Mouse (Mus musculus): Measurements from ENCODE around the gene Rab6b.
"Not testable (repeated sequence)": the region's sequence is repeated elsewhere in the genome, so short reads cannot be mapped to it uniquely, and the experiment has no call there.

The Rab6b gene

GRCm38 (mm10) chr9:103143881-103144280 is 32.3 kb downstream of the Rab6b start:
- no peak for DNase-seq (ENCODE audit: low spot score in 2 of 2)

- DNase-seq (ENCODE audit: low spot score in 2 of 2): no peak
These were observed 33.8 kb downstream of the Rab6b start for GRCm38 (mm10) chr9:103145351-103145750.

GRCm38 (mm10) chr9:103146257-103146656 is 34.7 kb downstream of the Rab6b start:
- no peak for DNase-seq (ENCODE audit: low spot score in 2 of 2)

- DNase-seq (ENCODE audit: low spot score in 2 of 2): peak in 1 of 2 experiments; percentile 44
These were observed 35.1 kb downstream of the Rab6b start for GRCm38 (mm10) chr9:103146703-103147102.

GRCm38 (mm10) chr9:103147103-103147502 is 35.5 kb downstream of the Rab6b start:
- DNase-seq (ENCODE audit: low spot score in 2 of 2): no peak

DNA sequence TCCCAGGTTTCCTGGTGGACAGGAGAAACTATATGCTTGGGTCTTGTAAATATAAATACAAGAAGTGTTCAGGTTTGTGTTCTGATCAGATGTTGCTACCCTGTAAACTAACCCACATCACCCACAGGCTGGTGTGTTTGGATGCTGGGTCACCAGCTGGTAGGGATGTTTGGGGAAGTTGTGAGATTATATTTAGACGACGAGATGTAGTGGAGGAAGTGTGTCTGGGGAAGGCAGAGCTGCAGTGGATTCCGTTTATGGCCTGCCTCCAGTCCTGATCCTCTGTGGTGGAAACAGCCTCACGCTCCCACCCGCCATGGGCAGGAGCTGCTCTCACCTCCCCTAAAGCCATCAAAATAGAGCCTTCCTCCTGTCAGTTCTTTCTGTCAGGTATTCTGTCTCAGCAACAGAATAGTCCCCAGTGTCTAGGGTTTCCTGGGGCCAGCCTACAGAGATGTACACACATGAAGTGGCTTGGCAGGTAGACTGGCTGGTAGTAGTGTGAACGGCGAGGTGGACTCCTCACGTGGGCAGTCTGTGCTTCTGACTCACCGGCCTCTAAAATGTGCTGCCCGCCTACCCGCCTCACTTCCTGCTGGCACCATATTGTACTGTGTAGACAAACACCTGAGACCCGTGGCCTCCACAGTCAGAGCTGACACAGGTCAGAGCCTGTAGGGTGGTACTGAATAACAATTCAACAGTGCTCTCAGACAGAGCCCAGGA is 37.6 kb downstream of the Rab6b start:
- no peak for DNase-seq (ENCODE audit: low spot score in 2 of 2)

DNA sequence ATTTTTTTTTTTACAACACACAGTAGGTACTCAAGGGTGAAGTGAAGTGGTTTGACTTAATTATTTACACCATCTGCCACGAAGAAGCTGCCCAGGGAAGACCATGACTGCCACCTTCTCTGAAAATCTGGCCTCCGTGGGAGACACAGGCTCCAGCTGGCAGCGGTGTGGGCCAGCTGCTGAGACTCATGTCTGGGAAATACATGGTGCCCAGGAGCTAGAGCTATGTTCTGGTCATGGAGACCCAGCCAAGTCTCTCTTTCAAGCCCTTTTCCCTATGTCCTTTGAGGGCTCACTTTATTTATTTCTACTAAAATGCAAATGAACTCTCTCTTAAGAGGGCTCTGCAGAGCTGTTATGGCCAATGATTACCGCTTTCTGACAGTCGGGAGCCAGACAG is 41.7 kb downstream of the Rab6b start:
- no peak for DNase-seq (ENCODE audit: low spot score in 2 of 2)

GRCm38 (mm10) chr9:103154568-103154967 is 43.0 kb downstream of the Rab6b start:
- no peak for DNase-seq (ENCODE audit: low spot score in 2 of 2)

GRCm38 (mm10) chr9:103155158-103155557 is 43.6 kb downstream of the Rab6b start:
- DNase-seq (ENCODE audit: low spot score in 2 of 2): not testable (repeated sequence)

DNA sequence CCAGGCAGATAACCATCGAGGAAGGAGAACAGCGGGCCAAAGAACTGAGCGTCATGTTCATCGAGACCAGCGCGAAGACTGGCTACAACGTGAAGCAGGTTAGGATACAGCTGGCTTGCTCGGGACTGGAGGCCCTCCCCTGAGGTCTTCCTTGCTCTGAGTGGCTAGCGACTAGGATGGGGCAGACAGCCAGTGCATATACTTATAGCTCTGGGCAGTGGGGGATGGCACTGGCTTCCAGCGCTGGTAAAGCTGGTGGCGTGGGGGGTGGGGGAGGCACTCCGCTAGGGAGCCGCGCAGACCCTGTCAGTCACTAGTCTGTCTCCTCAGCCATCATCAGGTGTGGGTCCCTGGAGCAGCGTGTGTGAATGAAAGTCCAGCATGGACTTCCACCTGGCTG is 52.2 kb downstream of the Rab6b start:
- no peak for DNase-seq (ENCODE audit: low spot score in 2 of 2)

DNA sequence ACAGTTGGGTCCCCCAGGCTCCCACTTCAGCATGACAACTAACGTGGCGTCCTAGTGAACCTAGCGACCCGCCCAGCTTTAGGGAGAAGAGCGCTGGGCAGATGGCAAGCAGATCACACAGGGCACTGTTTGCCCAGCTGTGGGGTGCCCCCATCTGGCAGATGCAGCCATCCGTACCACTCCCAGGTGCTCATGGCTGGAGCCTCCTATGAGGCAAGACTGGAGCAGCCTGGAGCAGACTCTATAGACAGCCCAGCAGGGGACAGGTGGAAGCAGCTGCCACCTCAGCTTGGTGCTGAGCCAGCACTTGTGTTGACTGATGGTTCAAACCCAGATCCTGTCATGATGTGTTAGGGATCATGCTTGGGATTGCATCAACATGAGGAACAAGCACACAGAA is 56.5 kb downstream of the Rab6b start:
- no peak for DNase-seq (ENCODE audit: low spot score in 2 of 2)

- peak in 1 of 2 experiments; percentile 54 for DNase-seq (ENCODE audit: low spot score in 2 of 2)
These were observed 57.2 kb downstream of the Rab6b start for GRCm38 (mm10) chr9:103168771-103169170.

GRCm38 (mm10) chr9:103174771-103175519 is 63.4 kb downstream of the Rab6b start:
- DNase-seq (ENCODE audit: low spot score in 2 of 2): no peak

DNA sequence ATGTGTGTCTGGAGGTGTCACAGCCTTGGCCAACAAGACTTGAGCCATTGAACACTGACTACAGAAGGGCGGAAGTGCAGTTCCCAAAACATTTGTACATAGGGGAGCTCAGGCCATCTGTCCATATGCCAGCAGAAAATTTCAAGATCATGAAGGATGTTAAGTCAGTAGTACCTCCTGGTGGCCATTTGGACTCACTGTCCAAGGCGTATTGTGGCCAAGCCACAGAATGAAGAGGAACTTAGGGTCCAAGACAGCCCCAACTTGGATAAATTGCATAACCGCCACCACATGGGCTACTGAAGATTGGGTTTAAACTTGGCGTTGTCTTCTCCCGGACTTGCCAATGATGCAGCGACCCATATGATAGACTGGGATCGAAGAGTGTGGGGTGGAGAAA is 64.1 kb downstream of the Rab6b start:
- no peak for DNase-seq (ENCODE audit: low spot score in 2 of 2)

DNA sequence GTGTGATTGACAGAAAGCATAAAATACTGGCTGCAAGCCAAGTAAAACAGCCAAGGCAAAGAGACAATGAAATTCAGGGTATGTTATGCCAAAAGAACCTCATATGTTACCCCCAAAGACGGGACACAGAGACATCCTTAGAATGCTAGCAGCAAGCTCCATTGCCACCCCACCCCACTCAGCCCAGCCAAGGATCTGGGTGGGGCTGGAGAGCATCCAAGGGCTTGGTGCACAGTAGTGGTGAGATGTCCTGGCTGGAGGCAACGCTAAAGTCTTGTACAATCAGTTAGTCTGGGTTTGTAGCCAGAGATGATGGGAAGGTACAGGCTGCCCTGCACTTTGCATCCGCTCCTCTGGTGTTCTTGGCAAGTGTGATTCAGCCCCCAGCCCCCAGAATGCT is 68.7 kb downstream of the Rab6b start:
- DNase-seq (ENCODE audit: low spot score in 2 of 2): no peak

DNA sequence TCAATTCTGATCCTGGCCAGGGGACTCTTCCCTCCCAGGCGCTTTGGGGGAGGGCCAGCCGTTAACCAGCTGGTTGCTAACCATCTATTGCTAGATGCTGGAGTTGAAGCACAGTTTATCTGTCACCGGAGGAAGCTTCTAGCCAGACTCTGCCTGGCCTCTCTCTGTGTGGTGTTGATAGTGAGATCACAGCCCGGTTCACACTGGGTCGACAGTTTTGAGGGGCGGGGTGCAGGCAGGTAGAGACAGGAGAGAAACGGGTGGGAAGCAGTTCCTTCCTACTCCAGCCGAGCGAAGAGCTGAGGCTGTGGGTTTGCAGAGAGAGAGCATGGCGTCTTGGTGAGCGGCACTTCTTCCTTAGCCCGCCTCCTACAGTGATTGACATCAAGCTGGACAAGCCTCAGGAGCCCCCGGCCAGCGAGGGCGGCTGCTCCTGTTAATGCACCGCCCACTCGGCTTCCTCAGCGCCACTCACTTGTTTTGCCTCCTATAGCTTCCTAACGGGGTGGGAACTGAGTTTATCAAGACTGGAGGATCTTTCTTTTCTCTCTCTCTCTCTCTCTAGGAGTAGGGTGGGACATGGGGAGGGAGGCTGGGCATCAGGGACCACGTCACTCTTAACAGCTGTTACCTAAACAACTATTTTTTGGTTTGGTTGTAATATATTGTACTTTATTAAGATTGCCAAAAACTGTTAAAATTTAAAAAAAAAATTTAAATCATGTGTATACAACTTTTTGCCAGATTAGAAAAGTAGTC is 69.4 kb downstream of the Rab6b start:
- peak in 1 of 2 experiments; percentile 45 for DNase-seq (ENCODE audit: low spot score in 2 of 2)

DNA sequence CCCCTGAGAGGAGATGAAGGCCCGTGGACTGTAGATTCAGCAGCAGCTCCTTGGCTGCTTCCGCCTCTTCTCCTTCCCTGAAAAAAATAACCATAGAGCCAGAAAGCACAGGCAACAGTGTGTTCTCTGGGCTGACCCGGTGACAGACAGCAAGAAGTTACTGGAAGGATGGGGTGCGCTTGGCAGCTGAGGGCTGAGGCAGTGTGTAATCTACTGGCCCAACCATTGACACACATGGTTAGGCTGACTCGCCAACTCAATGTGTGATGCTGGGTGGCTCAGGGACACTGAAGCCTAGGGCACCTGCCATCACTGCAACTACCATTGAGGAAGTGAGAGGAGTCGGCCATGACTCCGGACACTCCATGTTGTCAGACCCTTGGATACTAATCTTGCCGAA is 70.3 kb downstream of the Rab6b start:
- DNase-seq (ENCODE audit: low spot score in 2 of 2): no peak

- DNase-seq (ENCODE audit: low spot score in 2 of 2): no peak
These were observed 73.3 kb downstream of the Rab6b start for GRCm38 (mm10) chr9:103184855-103185254.

DNA sequence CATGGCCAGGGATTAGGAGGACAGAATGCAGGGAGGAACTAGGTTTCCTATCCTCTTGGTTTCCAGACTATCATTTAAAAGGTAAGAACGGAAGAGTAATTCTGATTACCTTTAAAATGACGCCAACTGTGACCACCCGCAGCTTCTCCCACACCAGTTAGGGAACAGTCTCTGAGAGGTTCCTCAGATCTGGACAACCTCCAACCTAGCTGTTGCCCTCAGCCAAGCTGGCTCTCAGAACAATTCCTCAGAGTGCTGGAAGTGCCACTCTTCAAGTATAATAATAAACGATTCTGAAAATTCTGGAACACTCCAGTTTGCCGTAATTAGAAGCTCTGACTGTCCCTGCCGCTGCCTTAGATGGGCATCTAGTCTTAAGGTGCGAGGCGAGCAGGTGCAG is 74.4 kb downstream of the Rab6b start:
- DNase-seq (ENCODE audit: low spot score in 2 of 2): no peak

GRCm38 (mm10) chr9:103186747-103187146 is 75.2 kb downstream of the Rab6b start:
- no peak for DNase-seq (ENCODE audit: low spot score in 2 of 2)

DNA sequence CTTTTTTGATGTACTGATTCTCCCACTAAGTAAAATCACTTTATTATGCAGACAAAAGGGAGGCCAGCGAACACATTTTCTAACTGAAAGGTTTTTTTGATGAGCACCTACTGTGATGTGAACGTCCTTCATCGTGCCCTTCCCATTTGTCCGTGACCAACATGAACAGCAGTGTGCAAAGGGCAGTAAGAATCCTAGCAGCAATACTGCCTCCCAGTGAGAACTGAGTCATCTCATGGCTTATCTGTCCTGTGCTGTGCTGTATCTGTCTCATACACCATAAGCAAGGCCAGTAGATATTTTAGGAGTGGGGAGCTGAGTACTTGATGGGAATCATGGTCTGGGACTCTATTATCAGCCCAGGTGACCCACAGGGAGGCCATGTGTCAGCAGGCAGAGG is 76.8 kb downstream of the Rab6b start:
- no peak for DNase-seq (ENCODE audit: low spot score in 2 of 2)

GRCm38 (mm10) chr9:103201561-103202260 is 90.1 kb downstream of the Rab6b start, which contains the start of gene Srprb:
Gene Srprb (minus strand): TSS chr9:103202137.
- peak; percentile 91 to 94 for DNase-seq (ENCODE audit: low spot score in 2 of 2)

Data from right cerebral cortex, postnatal 36 days (tissue).